Mouse (Mus musculus) heart, postnatal 36 days (tissue): ENCODE measurements around the gene Tnfaip8l1. TPM values are rescaled to one million over a fixed set of nuclear protein-coding genes. Genes with fewer than 3 reads are reported as not detected.

Experiments used
- DNase-seq, 2 experiments: peaks; one replicate each; pipeline ENCODE4 v3.0.0; 2021 to 2022
- intact Hi-C: fragments of 180-260 bp; cut with DNase I; formaldehyde crosslinking; loops from one replicate; pipeline ENCODE4 v1.15.1; 2025
- microRNA-seq, 2 experiments: library from miRNA; unstranded; fragments of <30 nt; microRNA quantifications; one replicate each; pipeline ENCODE4 v1.2.0; 2021; ENCODE audit warnings: borderline number of aligned reads in 2 of 2
- total RNA-seq, 2 experiments: library from RNA; stranded (reverse); gene quantifications; 2 replicates each; pipeline ENCODE4 v1.2.3; 2021

Tnfaip8l1 gene
- total RNA-seq, 2 experiments from 2014 or later = 1.9 to 2.8 TPM

GRCm38 (mm10) chr17:56214229-56214628 is 52.0 kb downstream of the Tnfaip8l1 start:
- DNase-seq = no peak
- intact Hi-C loops = no loop called here

GRCm38 (mm10) chr17:56217670-56218069 is 55.4 kb downstream of the Tnfaip8l1 start:
- intact Hi-C loops = loop anchor here (2.0 kb wide), 1 partner anchor 55 kb away; the partner anchor contains the start of gene Tnfaip8l1
- DNase-seq = no peak

- intact Hi-C loops = loop anchor here (2.0 kb wide), 1 partner anchor 56 kb away; the partner anchor contains the start of gene Tnfaip8l1
- DNase-seq = peak; percentile 83 to 89
These were observed 56.3 kb downstream of the Tnfaip8l1 start, which contains the start of gene Dpp9 for GRCm38 (mm10) chr17:56218377-56219191. TSS of gene Dpp9 (minus strand) at chr17:56218905.

GRCm38 (mm10) chr17:56219251-56219650 is 57.0 kb downstream of the Tnfaip8l1 start:
- intact Hi-C loops = loop anchor here (2.0 kb wide), 1 partner anchor 56 kb away; the partner anchor contains the start of gene Tnfaip8l1

DNA sequence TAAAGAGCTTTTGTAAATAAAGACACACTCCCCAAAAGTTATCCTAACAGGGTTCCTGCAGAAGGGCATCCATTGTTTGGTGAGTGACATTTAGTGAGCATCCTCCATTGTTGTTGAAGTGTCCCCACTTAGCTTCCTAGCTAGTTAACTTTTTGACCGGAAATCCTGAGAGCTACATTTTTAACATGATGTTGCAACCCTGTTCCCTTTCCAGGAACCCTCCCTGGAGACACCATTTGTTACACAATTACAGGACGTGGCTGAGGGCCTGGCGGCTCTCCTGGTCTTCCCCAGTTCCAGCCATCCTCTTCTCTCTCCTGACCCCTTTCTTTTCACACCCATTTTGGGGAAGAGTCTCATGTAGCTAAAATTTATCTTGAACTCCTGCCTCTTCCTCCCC is 57.5 kb downstream of the Tnfaip8l1 start:
- intact Hi-C loops = loop anchor here (2.0 kb wide), 2 partner anchors 31 to 57 kb away; partner anchors contain the start of gene Tnfaip8l1

More at GRCm38 (mm10) chr17:56219251-56219650, 57.0 kb downstream of the Tnfaip8l1 start:
- peak in 1 of 2 experiments; percentile 21 for DNase-seq

More for the DNA sequence above, 57.5 kb downstream of the Tnfaip8l1 start:
- peak; percentile 68 to 80 for DNase-seq

Small RNAs within 50 kb of the gene (microRNA-seq; reads per million reads assigned to microRNA genes)
- gene Gm44397 = 0 reads per million in 2 experiments

Other genes with a start within 250 kb of the Tnfaip8l1 start
- 1 to 10 TPM; 3.7 to 4.3 TPM for gene Zfp119b, start 213.0 kb upstream of the Tnfaip8l1 start, total RNA-seq
- 1 to 10 TPM in 1 of 2 experiments, under 1 TPM in 1; 0.78 to 1.6 TPM for gene Ebi3, start 209.8 kb upstream of the Tnfaip8l1 start, total RNA-seq
- gene Yju2, start 203.4 kb upstream of the Tnfaip8l1 start, total RNA-seq = 1 to 10 TPM; 8.8 to 9.5 TPM
- under 1 TPM; 0.72 to 0.87 TPM for gene Shd, start 192.0 kb upstream of the Tnfaip8l1 start, total RNA-seq
- gene Fsd1, start 176.0 kb upstream of the Tnfaip8l1 start, total RNA-seq = not detected
- 10 to 100 TPM; 15.5 to 16.4 TPM for gene Stap2, start 156.9 kb upstream of the Tnfaip8l1 start, total RNA-seq
- gene Mpnd, start 156.8 kb upstream of the Tnfaip8l1 start, total RNA-seq = 10 to 100 TPM; 58.6 to 64.1 TPM
- 10 to 100 TPM; 15.4 to 17.3 TPM for gene Sh3gl1, start 125.8 kb upstream of the Tnfaip8l1 start, total RNA-seq
- gene Chaf1a, start 122.0 kb upstream of the Tnfaip8l1 start, total RNA-seq = 1 to 10 TPM; 1.3 to 1.5 TPM
- 10 to 100 TPM; 57.6 to 61.3 TPM for gene Ubxn6, start 87.4 kb upstream of the Tnfaip8l1 start, total RNA-seq
- 10 to 100 TPM; 37.5 to 41.1 TPM for gene Hdgfl2, start 82.8 kb upstream of the Tnfaip8l1 start, total RNA-seq
- 100 to 1,000 TPM; 157 to 172 TPM for gene Plin4, start 52.7 kb upstream of the Tnfaip8l1 start, total RNA-seq
- 100 to 1,000 TPM; 171 to 183 TPM for gene Plin5, start 44.9 kb upstream of the Tnfaip8l1 start, total RNA-seq
- 10 to 100 TPM; 56.1 to 73.6 TPM for gene Lrg1, start 40.5 kb upstream of the Tnfaip8l1 start, total RNA-seq
- gene Sema6b, start 22.1 kb upstream of the Tnfaip8l1 start, total RNA-seq = 10 to 100 TPM in 1 of 2 experiments, 1 to 10 TPM in 1; 7.5 to 10.2 TPM
- 10 to 100 TPM; 25.2 to 25.5 TPM for gene Mydgf, start 21.4 kb downstream of the Tnfaip8l1 start, total RNA-seq
- gene Dpp9, start 56.4 kb downstream of the Tnfaip8l1 start, total RNA-seq = 10 to 100 TPM; 38.4 to 43.0 TPM
- 100 to 1,000 TPM; 106 to 111 TPM for gene Fem1a, start 94.3 kb downstream of the Tnfaip8l1 start, total RNA-seq
- gene Ticam1, start 114.3 kb downstream of the Tnfaip8l1 start, total RNA-seq = 1 to 10 TPM; 8.7 to 8.8 TPM
- 100 to 1,000 TPM; 183 to 206 TPM for gene Plin3, start 130.4 kb downstream of the Tnfaip8l1 start, total RNA-seq
- not detected for gene Arrdc5, start 137.8 kb downstream of the Tnfaip8l1 start, total RNA-seq
- gene Uhrf1, start 140.8 kb downstream of the Tnfaip8l1 start, total RNA-seq = 1 to 10 TPM; 2.8 to 3.3 TPM
- gene Kdm4b, start 163.6 kb downstream of the Tnfaip8l1 start, total RNA-seq = 10 to 100 TPM; 38.0 to 40.9 TPM